Mouse (Mus musculus): Measurements from ENCODE around the gene Snx13. TPM values are rescaled to one million over a fixed set of nuclear protein-coding genes. Genes with fewer than 3 reads are reported as not detected.

The Snx13 gene
- 23.0 and 23.2 TPM in 2 replicates for polyA plus RNA-seq (2016; fragmentation: Nextera tagmentation; extraction: Ambion mirVana)

- Histone ChIP-seq H3K27me3 (no peaks in the 10 kb centered on the region), H3K4me1 (replicated peaks) (peaks cover 16% of the 10 kb centered on the region), H3K4me3 (replicated peaks) (peak within 1 kb of the TSS; percentile 95), H3K36me3 (no peaks in the 10 kb centered on the region), H3K27ac (peak within 1 kb of the TSS; percentile 96), H3K9ac (replicated peaks) (peak within 1 kb of the TSS; percentile 96), H3K4me2 (peak within 1 kb of the TSS; percentile 70), H3K9me3 (no peaks in the 10 kb centered on the region)
- peak; percentile 95 for ATAC-seq (ENCODE audit: insufficient number of reproducible peaks, insufficient read depth, low FRiP score, low TSS enrichment, low read depth)
- under 1% methylated on average over 51 of the region's 51 CpGs for WGBS
Measured at GRCm38 (mm10) chr12:35046999-35047319, at the start of gene Snx13. TSS of gene Snx13 (plus strand) at chr12:35047186.

DNA sequence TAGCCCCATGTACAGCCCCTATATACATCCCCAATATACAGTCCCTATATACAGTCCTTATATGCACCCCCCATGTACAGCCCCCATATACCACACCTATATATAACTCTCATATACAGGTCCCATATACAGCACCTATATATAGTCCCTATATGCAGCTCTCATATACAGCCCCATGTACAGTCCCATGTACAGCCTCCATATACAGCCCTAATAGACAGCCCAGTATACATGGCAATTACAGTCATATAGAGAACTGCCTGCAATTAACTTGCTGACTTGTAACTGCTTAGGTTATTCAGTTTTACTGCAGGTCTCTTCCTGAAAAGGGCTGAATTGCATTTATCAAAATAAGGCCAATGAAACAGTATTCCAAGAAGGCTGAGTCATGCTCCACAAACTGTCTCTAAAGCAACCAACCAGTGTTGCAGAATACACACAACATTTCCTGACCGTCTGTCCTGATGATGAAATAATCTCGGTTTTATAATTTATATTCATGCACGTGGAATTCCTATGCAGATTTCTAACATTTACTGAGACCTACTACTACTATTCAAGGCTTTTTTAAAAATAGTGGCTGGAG lies 49.3 kb upstream of the Snx13 start:
- Histone ChIP-seq H3K9ac (replicated peaks) (no peak overlapping the region), H3K4me2 (no peak overlapping the region), H3K27ac (no peak overlapping the region), H3K36me3 (no peaks in the 10 kb centered on the region), H3K27me3 (no peaks in the 10 kb centered on the region), H3K4me1 (replicated peaks) (no peaks in the 10 kb centered on the region), H3K9me3 (0 out of 2 replicates have a peak, but pooled peaks cover 6% of the 10 kb centered on the region), H3K4me3 (replicated peaks) (no peak overlapping the region)
- WGBS, result 95% methylated on average over 3 of the region's 3 CpGs
- ATAC-seq (ENCODE audit: insufficient number of reproducible peaks, insufficient read depth, low FRiP score, low TSS enrichment, low read depth), result no peak

- H3K4me3 ChIP-seq (replicated peaks), result no peak overlapping the region
- 72% methylated on average over 12 of the region's 12 CpGs for WGBS
- no peak for ATAC-seq (ENCODE audit: insufficient number of reproducible peaks, insufficient read depth, low FRiP score, low TSS enrichment, low read depth)
- H3K9ac ChIP-seq (replicated peaks), result no peak overlapping the region
- H3K27ac ChIP-seq, result no peak overlapping the region
- no peaks in the 10 kb centered on the region for H3K36me3 ChIP-seq
- no peak overlapping the region for H3K4me2 ChIP-seq
- H3K27me3 ChIP-seq, result no peaks in the 10 kb centered on the region
- 0 out of 2 replicates have a peak, but pooled peaks cover 6% of the 10 kb centered on the region for H3K9me3 ChIP-seq
- no peaks in the 10 kb centered on the region for H3K4me1 ChIP-seq (replicated peaks)
Measured at GRCm38 (mm10) chr12:34998778-34999467, 48.1 kb upstream of the Snx13 start.

GRCm38 (mm10) chr12:35000323-35000722 lies 46.7 kb upstream of the Snx13 start:
- H3K4me2 ChIP-seq, result no peak overlapping the region
- H3K4me1 ChIP-seq (replicated peaks), result no peaks in the 10 kb centered on the region
- no peak overlapping the region for H3K4me3 ChIP-seq (replicated peaks)
- no peak overlapping the region for H3K9ac ChIP-seq (replicated peaks)
- no peak for ATAC-seq (ENCODE audit: insufficient number of reproducible peaks, insufficient read depth, low FRiP score, low TSS enrichment, low read depth)
- no peak overlapping the region for H3K27ac ChIP-seq
- H3K9me3 ChIP-seq, result 0 out of 2 replicates have a peak, but pooled peaks cover 4% of the 10 kb centered on the region
- no peaks in the 10 kb centered on the region for H3K36me3 ChIP-seq
- WGBS, result 73% methylated on average over 4 of the region's 4 CpGs
- no peaks in the 10 kb centered on the region for H3K27me3 ChIP-seq

- H3K9ac ChIP-seq (replicated peaks), result no peak overlapping the region
- H3K27me3 ChIP-seq, result no peaks in the 10 kb centered on the region
- H3K4me3 ChIP-seq (replicated peaks), result no peak overlapping the region
- H3K9me3 ChIP-seq, result no peaks in the 10 kb centered on the region
- no peak overlapping the region for H3K27ac ChIP-seq
- H3K4me2 ChIP-seq, result no peak overlapping the region
- ATAC-seq (ENCODE audit: insufficient number of reproducible peaks, insufficient read depth, low FRiP score, low TSS enrichment, low read depth), result no peak
- no peaks in the 10 kb centered on the region; the same call in 1 of the 2 replicates for H3K4me1 ChIP-seq (replicated peaks)
- no peaks in the 10 kb centered on the region for H3K36me3 ChIP-seq
Measured at GRCm38 (mm10) chr12:35005748-35006147, 41.2 kb upstream of the Snx13 start.

GRCm38 (mm10) chr12:35007851-35008250 lies 39.1 kb upstream of the Snx13 start:
- no peaks in the 10 kb centered on the region for H3K27me3 ChIP-seq
- no peaks in the 10 kb centered on the region; the same call in 1 of the 2 replicates for H3K4me1 ChIP-seq (replicated peaks)
- H3K27ac ChIP-seq, result no peak overlapping the region
- no peak overlapping the region for H3K9ac ChIP-seq (replicated peaks)
- no peak overlapping the region for H3K4me3 ChIP-seq (replicated peaks)
- 86% methylated on average over 1 of the region's 1 CpGs for WGBS
- H3K9me3 ChIP-seq, result no peaks in the 10 kb centered on the region
- H3K4me2 ChIP-seq, result no peak overlapping the region
- ATAC-seq (ENCODE audit: insufficient number of reproducible peaks, insufficient read depth, low FRiP score, low TSS enrichment, low read depth), result no peak
- H3K36me3 ChIP-seq, result no peaks in the 10 kb centered on the region

- Histone ChIP-seq H3K27me3 (no peaks in the 10 kb centered on the region), H3K36me3 (no peaks in the 10 kb centered on the region), H3K9ac (replicated peaks) (no peak overlapping the region), H3K4me2 (no peak overlapping the region), H3K9me3 (no peaks in the 10 kb centered on the region), H3K4me1 (replicated peaks) (no peaks in the 10 kb centered on the region; the same call in 1 of the 2 replicates), H3K4me3 (replicated peaks) (no peak overlapping the region), H3K27ac (no peak overlapping the region)
- WGBS, result 67% methylated on average over 11 of the region's 11 CpGs
- ATAC-seq (ENCODE audit: insufficient number of reproducible peaks, insufficient read depth, low FRiP score, low TSS enrichment, low read depth), result no peak
Measured at GRCm38 (mm10) chr12:35008340-35009137, 38.4 kb upstream of the Snx13 start.

DNA sequence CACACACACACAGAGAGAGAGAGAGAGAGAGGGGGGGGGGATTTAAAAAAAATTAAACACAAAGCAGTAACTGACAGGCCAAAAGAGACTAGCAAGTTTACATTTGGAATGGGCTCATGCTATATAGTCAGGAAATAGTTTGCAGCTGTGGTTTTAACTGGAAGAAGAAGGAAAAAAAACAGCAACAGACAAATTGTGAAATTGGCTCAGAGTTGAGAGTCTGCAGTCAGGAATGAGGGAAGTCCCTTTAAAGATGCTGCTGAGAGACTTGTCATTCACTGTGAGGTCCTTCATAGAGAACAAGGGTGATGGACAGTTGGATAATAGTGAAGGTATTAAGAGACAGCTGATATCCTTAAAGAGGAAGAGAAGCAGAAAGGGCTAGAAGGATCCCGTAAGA lies 35.5 kb upstream of the Snx13 start:
- ATAC-seq (ENCODE audit: insufficient number of reproducible peaks, insufficient read depth, low FRiP score, low TSS enrichment, low read depth), result no peak
- no peak overlapping the region for H3K9ac ChIP-seq (replicated peaks)
- H3K4me3 ChIP-seq (replicated peaks), result no peak overlapping the region
- no peak overlapping the region for H3K4me2 ChIP-seq
- no peak overlapping the region for H3K27ac ChIP-seq
- H3K27me3 ChIP-seq, result no peaks in the 10 kb centered on the region; the same call in 1 of the 2 replicates
- H3K4me1 ChIP-seq (replicated peaks), result no peaks in the 10 kb centered on the region; the same call in 1 of the 2 replicates
- WGBS, result 81% methylated on average over 1 of the region's 1 CpGs
- H3K9me3 ChIP-seq, result no peaks in the 10 kb centered on the region
- no peaks in the 10 kb centered on the region for H3K36me3 ChIP-seq

DNA sequence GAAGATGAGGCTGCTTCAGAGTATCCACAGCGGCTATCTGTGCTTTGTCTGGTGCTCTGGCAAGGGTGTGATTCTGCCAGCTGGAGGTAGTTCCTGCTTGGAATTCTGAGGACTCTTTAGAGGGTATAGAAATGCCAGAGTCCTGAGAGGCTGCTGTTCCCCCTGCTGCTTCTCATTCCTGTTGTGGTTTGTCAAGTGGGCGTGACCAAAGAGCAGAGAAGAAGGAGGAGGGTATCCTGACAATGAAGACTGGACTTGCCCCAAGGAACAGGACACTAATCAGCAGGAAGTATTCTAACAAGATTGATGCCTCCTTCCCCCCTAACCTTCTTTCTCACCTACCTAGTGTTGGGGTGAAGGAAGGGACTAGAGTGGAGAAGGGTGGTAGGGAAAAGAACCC lies 33.0 kb upstream of the Snx13 start:
- no peak for ATAC-seq (ENCODE audit: insufficient number of reproducible peaks, insufficient read depth, low FRiP score, low TSS enrichment, low read depth)
- no peak overlapping the region for H3K9ac ChIP-seq (replicated peaks)
- H3K9me3 ChIP-seq, result no peaks in the 10 kb centered on the region
- H3K36me3 ChIP-seq, result no peaks in the 10 kb centered on the region
- no peak overlapping the region for H3K4me2 ChIP-seq
- no peaks in the 10 kb centered on the region; the same call in 1 of the 2 replicates for H3K27me3 ChIP-seq
- no peaks in the 10 kb centered on the region for H3K4me1 ChIP-seq (replicated peaks)
- H3K4me3 ChIP-seq (replicated peaks), result no peak overlapping the region
- 70% methylated on average over 2 of the region's 2 CpGs for WGBS
- H3K27ac ChIP-seq, result no peak overlapping the region

DNA sequence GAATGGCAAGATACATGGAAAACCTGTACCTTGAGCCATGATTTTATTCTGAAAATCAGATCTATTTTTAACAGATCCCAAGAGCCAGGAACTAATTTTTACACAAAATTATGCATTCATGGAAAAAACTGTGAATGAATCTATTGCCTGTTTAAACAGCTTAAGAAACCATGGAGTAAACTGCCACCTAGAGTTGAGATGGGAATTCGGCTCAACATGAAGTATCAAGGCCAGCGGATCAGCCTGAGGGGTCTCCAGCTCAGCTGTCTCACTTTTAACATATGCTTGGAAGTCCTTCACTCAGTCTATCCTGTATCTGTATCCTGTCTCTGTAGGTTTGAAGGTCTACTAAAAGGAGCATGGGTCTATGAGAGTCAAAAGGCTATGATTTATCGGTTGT lies 30.9 kb upstream of the Snx13 start:
- no peaks in the 10 kb centered on the region for H3K9me3 ChIP-seq
- H3K27ac ChIP-seq, result no peak overlapping the region
- H3K4me1 ChIP-seq (replicated peaks), result no peaks in the 10 kb centered on the region
- no peaks in the 10 kb centered on the region for H3K36me3 ChIP-seq
- H3K4me3 ChIP-seq (replicated peaks), result no peak overlapping the region
- no peak overlapping the region for H3K4me2 ChIP-seq
- 60% methylated on average over 3 of the region's 3 CpGs for WGBS
- H3K9ac ChIP-seq (replicated peaks), result no peak overlapping the region
- no peaks in the 10 kb centered on the region; the same call in 1 of the 2 replicates for H3K27me3 ChIP-seq
- no peak for ATAC-seq (ENCODE audit: insufficient number of reproducible peaks, insufficient read depth, low FRiP score, low TSS enrichment, low read depth)

GRCm38 (mm10) chr12:35016481-35017250 lies 30.3 kb upstream of the Snx13 start:
- H3K27ac ChIP-seq, result no peak overlapping the region
- WGBS, result 75% methylated on average over 9 of the region's 9 CpGs
- no peaks in the 10 kb centered on the region; the same call in 1 of the 2 replicates for H3K27me3 ChIP-seq
- no peaks in the 10 kb centered on the region for H3K36me3 ChIP-seq
- H3K4me2 ChIP-seq, result no peak overlapping the region
- no peak overlapping the region for H3K4me3 ChIP-seq (replicated peaks)
- H3K4me1 ChIP-seq (replicated peaks), result no peaks in the 10 kb centered on the region
- ATAC-seq (ENCODE audit: insufficient number of reproducible peaks, insufficient read depth, low FRiP score, low TSS enrichment, low read depth), result no peak
- H3K9me3 ChIP-seq, result no peaks in the 10 kb centered on the region
- no peak overlapping the region for H3K9ac ChIP-seq (replicated peaks)
